Mouse (Mus musculus) megakaryocyte, adult 5-6 weeks (primary cell): ENCODE measurements around the gene Cabp1. TPM values are rescaled to one million over a fixed set of nuclear protein-coding genes. Genes with fewer than 3 reads are reported as not detected.
"Not testable (repeated sequence)": the region's sequence is repeated elsewhere in the genome, so short reads cannot be mapped to it uniquely, and the experiment has no call there.

Source experiments
- ATAC-seq: 2 replicates; pipeline ENCODE4 v1.8.0; 2016; ENCODE audit warnings: mild to moderate bottlenecking, inconsistent platforms; ENCODE audit not compliant: poor library complexity, severe bottlenecking
- total RNA-seq, 2 experiments: library from RNA; stranded (forward) in 1 of 2; stranded (reverse) in 1 of 2; fragments of 153-499, 151-499 nt in 1 of 2; fragments of 221-1000, 200-1000 nt in 1 of 2; gene quantifications; 2 replicates each; pipeline versions ENCODE4 v1.2.3 to v1.2.4; 2015 to 2017

The Cabp1 gene
- total RNA-seq, 2 experiments from 2014 or later, result not detected

DNA sequence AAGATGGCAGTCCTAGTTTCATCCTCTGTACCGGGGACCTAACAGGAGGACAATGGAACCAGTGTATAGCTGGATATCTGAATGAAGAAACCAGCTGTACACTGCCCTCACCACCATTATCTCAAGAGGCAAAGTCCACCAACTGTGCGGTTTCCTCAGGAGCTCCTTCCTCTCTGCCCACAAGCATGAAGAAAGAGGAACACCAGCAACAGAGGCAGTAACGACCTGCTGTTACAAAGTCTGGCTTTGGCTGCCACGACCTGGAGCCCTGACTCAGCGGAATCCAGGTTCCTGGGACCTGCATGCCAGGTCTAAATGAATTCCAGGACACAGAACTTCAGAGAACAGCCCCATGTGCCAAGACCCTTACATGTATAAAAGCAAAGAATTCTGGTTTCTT is 38.4 kb downstream of the Cabp1 start:
- peak; percentile 54 for ATAC-seq

- no peak for ATAC-seq
Measured at GRCm38 (mm10) chr5:115155156-115155631, 39.0 kb downstream of the Cabp1 start.

DNA sequence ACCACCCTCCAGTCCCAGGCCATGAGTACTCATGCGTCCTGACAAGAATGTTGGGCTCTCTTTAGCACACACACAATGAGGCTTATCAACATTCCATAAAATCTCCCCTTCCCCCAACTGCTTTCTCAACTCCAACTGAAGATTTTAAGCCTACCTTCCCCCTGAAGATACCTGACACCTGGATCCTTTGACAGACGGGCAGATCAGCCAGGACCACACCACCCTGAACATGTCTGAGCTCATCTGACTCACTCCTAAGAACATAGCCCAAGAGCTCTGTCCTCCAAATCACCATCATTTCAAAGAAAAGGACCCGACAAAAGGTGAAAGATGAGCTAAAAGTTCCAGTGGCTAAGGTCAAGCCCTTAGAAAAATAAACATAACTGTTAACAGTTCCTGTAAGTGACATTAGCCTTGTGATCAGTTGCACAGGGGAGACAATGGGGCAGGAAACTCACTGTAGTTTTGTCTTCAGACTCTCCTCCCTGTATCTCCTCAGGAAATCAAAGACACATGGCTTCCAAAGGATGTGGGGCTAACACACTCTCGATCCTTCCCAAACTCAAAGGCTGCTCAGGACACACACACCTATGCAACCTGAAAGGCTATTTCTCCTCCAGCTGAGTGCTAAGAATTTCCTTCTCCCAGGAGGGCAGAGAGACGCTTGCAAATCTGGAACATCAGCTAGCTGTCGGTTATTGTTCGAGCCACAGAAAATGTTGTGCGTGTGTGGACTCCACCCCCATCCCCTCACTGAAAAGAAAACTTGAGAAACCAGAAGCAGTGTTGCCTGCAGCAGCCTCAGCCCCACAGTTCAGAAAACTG is 41.8 kb downstream of the Cabp1 start:
- ATAC-seq, result no peak

DNA sequence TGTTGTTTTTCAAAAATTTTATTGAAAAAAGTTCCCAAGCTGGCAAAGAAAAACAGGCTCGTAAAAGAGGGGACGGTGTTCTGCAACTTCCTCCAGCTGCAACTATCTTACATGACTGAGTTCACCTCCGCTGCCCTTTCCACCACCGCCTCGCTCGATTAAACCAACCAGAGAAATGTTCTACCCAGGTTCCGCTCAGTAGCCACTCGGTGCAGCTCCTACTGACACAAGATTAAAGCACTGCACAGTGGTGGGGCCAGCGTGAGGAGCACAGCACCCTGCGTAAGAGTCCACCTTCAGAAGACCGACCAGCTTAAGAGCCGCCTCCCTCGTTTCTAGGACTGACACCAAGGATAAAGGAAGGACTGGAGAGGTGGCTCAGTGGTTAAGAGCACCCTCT is 42.7 kb downstream of the Cabp1 start:
- no peak for ATAC-seq

DNA sequence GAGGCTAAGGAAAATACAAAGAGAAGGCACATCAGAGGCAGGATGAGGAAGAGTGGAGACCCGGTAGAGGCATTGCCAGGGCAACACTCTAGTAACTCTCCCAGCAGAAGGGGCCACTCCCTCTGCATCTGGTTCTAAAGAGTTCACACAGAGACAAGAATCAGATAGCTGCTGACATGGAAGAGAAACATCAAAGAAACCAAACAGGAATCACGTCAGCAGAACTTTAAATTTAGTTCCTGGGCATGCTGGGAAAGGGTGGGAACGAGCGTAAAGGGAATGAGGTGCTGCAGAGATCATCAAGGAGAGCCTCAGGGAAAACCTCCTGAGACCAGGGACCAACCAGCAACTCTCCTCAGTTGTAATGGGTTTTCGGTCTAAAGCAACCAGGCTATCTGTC is 43.2 kb downstream of the Cabp1 start:
- ATAC-seq, result no peak

GRCm38 (mm10) chr5:115149675-115150459 is 44.3 kb downstream of the Cabp1 start:
- peak; percentile 85 for ATAC-seq

GRCm38 (mm10) chr5:115148872-115149271 is 45.3 kb downstream of the Cabp1 start:
- ATAC-seq, result not testable (repeated sequence)

DNA sequence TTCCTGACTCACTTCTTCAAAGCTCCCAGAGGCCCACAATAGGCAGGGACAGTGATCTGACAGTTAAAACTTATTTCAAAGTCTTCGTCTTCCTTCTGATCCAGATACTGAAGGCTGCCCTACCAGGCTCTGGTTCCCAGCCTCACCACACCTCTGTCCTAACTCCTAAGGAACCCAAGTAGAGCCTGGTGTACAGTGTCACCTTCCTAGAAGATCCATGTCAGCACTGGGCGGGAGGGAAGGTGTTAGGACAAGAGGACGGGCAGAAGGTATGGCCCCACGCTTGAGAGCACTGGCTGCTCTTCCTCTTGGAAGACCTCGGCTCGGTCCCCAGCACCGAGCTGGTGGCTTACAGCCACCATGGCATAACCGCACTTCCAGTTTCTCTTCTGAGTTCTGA is 45.8 kb downstream of the Cabp1 start:
- no peak for ATAC-seq

DNA sequence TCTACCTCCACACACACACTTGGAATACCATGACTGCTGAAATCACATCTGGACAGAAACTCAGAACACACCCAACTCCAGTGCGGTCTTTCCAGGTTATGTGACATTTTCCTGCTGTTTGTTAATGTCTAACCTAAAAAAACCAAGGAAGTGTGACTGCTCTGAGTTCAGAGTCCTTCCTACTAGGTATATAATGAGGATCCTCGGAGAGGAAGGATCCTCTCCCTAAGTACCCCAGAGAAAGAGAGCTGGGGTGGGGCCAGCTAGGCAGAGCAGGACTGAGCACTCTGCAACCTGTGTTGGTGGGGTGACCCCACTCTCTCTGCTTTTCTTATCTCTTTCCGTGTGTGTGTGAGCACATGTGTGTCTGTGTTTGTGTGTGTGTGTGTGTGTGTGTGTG is 46.8 kb downstream of the Cabp1 start:
- ATAC-seq, result no peak

GRCm38 (mm10) chr5:115146747-115147130 is 47.4 kb downstream of the Cabp1 start:
- ATAC-seq, result no peak

DNA sequence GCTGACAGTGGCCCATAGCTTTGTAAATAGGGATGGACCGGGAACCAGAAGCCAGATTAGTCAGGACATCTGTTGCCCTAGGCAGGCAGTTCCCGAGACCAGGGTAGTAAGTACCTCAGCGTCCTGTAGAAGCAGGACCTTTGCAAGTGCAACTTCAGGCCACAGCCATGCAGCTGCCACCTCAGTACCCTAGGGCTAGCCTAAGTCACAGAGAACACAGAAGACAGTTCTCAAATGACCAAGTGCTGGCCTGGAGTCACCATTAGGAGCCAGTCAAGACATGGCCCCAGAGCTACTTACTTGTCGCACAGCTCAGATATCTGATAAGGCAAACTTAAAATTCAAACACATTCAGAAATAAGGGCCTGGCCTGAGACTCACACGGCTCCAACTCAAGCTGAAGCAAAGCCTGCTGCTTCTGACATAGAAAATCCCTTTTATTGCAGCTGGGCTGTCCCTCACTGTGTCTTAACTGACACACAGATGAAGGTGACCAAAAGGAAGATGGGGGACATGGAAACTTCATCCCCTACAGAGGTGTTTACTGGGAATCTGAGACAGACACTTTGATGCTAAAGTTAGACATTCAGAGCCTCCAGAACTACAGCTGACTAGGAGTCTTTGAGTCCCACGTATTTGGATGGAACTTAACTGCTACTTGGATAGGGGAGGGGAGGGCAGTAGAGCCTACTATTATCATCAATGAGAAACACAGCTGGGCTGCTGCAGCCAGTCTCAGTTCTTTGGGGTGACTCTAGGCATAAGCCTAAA is 48.0 kb downstream of the Cabp1 start:
- no peak for ATAC-seq

DNA sequence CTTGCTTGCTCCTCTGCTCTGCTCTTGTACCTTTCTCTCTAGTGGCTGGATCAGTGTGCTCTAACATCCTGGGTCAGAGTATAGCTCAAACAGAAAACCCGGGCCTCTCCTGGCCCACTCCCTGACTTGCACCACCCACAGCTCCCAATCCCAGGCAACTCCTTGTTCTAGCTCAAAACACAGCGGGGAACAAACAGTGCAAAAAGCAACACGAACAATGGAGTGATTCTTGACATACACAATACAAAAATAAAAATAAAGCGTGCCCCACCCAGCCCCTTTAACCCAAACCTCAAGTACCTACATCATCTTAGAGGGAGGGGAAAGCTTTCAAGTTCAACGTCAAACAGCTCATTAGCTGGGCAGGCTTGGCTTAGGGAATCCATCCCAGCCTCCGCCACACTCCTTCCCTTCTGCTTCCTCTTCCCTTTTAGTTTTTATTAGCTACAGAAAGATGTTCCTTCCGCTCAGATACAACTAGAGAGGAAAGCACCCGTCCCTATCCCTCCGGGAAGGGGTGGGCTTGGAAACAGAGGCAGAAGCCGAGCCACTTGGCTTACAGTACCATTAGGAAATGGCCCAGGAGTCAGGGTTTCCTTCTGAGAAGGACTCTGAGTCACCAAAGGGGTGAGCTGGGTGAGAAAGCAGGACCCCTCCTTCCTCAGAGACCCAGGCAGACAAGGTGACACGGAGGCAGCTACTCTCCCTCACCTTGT is 48.8 kb downstream of the Cabp1 start:
- ATAC-seq, result no peak

- ATAC-seq, result no peak
Measured at GRCm38 (mm10) chr5:115144471-115144870, 49.7 kb downstream of the Cabp1 start.

GRCm38 (mm10) chr5:115143552-115143951 is 50.6 kb downstream of the Cabp1 start:
- ATAC-seq, result no peak

DNA sequence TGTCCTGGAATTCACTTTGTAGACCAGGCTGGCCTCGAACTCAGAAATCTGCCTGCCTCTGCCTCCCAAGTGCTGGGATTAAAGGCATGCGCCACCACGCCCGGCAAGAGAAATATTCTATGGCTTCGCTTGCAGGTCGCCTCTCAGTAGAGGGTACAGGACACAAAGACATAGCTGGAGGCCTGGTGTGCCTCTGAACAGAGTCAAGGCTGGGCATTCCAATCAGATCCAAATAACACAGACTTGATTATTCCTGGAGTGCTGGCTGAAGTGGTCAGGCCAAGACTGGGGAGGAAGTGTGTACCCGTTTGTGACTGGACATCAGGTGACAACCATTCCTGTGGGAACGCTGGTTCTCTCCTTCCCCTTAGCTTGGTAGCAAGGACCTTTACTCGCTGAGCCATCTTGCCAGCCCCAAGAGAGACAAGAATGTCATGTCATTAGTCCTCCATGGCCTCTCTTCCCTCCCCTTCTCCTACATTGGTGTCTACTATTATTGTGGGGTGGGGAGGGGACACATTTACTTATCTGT is 51.9 kb downstream of the Cabp1 start:
- ATAC-seq, result no peak

GRCm38 (mm10) chr5:115140726-115141125 is 53.5 kb downstream of the Cabp1 start:
- ATAC-seq, result no peak

DNA sequence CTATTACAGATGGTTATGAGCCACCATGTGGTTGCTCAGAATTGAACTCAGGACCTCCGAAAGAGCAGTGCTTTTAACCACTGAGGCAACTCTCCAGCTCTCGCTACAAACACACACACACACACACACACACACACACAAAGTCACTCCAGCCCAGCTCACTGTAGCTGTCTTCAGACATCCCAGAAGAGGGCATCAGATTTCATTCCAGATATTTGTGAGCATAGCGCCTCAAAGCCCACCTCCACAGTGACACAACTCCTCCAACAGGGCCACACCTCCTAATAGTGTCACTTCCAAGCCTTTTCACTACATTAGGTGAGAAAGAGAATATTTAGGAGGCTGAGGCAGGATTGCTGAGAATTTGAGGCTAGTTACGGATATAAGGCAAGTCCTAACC is 55.1 kb downstream of the Cabp1 start:
- ATAC-seq, result no peak

- peak; percentile 99 for ATAC-seq
Measured at GRCm38 (mm10) chr5:115134234-115135165, 59.7 kb downstream of the Cabp1 start, which contains the start of gene Unc119b. Gene Unc119b (minus strand): TSS chr5:115134975.
